Mouse (Mus musculus): ENCODE data around the gene Gria3. TPM values are rescaled to one million over a fixed set of nuclear protein-coding genes. Genes with fewer than 3 reads are reported as not detected.

Gria3 gene
- total and polyA plus RNA-seq, 2 experiments, result 0.27 to 0.37 TPM

GRCm38 (mm10) chrX:41435541-41435940 is 34.9 kb downstream of the Gria3 start:
- 10% methylated on average over 1 of the region's 1 CpGs for WGBS
- TF ChIP-seq POLR2A (IDR thresholded peaks at IDR 0.05; ENCODE audit: extremely low read depth, insufficient read depth, low read length) (no peak), CTCF (IDR thresholded peaks at IDR 0.05; ENCODE audit: low read depth, low read length) (no peak)
- Histone ChIP-seq H3K27ac (replicated peaks; ENCODE audit: insufficient read depth, low read depth, low read length) (no peak overlapping the region), H3K79me2 (ENCODE audit: control insufficient read depth, insufficient read depth, low read length) (no peaks in the 10 kb centered on the region), H3K36me3 (ENCODE audit: control insufficient read depth, insufficient read depth, low read length) (no peaks in the 10 kb centered on the region), H3K4me1 (ENCODE audit: control insufficient read depth, insufficient read depth, low read length) (no peaks in the 10 kb centered on the region), H3K4me3 (ENCODE audit: insufficient read depth, low read depth, low read length) (no peak overlapping the region), H3K9ac (ENCODE audit: low read depth, low read length) (no peak overlapping the region), H3K27me3 (ENCODE audit: control insufficient read depth, insufficient read depth, low read length) (no peaks in the 10 kb centered on the region)
- DNase-seq (ENCODE audit: extremely low read depth, low read depth, low spot score), result no peak

- no peak overlapping the region for H3K27ac ChIP-seq (replicated peaks; ENCODE audit: insufficient read depth, low read depth, low read length)
- no peak for TF ChIP-seq POLR2A (IDR thresholded peaks at IDR 0.05; ENCODE audit: extremely low read depth, insufficient read depth, low read length)
- no peak for TF ChIP-seq CTCF (IDR thresholded peaks at IDR 0.05; ENCODE audit: low read depth, low read length)
- no peak for DNase-seq (ENCODE audit: extremely low read depth, low read depth, low spot score)
- no peak overlapping the region for H3K4me3 ChIP-seq (ENCODE audit: insufficient read depth, low read depth, low read length)
- no peak overlapping the region for H3K9ac ChIP-seq (ENCODE audit: low read depth, low read length)
- no peaks in the 10 kb centered on the region for H3K79me2 ChIP-seq (ENCODE audit: control insufficient read depth, insufficient read depth, low read length)
- no peaks in the 10 kb centered on the region for H3K27me3 ChIP-seq (ENCODE audit: control insufficient read depth, insufficient read depth, low read length)
- H3K36me3 ChIP-seq (ENCODE audit: control insufficient read depth, insufficient read depth, low read length), result no peaks in the 10 kb centered on the region
- H3K4me1 ChIP-seq (ENCODE audit: control insufficient read depth, insufficient read depth, low read length), result no peaks in the 10 kb centered on the region
- WGBS, result 74% methylated on average over 5 of the region's 5 CpGs
Observed at GRCm38 (mm10) chrX:41438841-41439240, 38.2 kb downstream of the Gria3 start.

- no peak for DNase-seq (ENCODE audit: extremely low read depth, low read depth, low spot score)
- TF ChIP-seq CTCF (IDR thresholded peaks at IDR 0.05; ENCODE audit: low read depth, low read length) (no peak), POLR2A (IDR thresholded peaks at IDR 0.05; ENCODE audit: extremely low read depth, insufficient read depth, low read length) (no peak)
- Histone ChIP-seq H3K79me2 (ENCODE audit: control insufficient read depth, insufficient read depth, low read length) (no peaks in the 10 kb centered on the region), H3K4me1 (ENCODE audit: control insufficient read depth, insufficient read depth, low read length) (no peaks in the 10 kb centered on the region), H3K27me3 (ENCODE audit: control insufficient read depth, insufficient read depth, low read length) (no peaks in the 10 kb centered on the region), H3K36me3 (ENCODE audit: control insufficient read depth, insufficient read depth, low read length) (no peaks in the 10 kb centered on the region), H3K9ac (ENCODE audit: low read depth, low read length) (no peak overlapping the region), H3K27ac (replicated peaks; ENCODE audit: insufficient read depth, low read depth, low read length) (no peak overlapping the region), H3K4me3 (ENCODE audit: insufficient read depth, low read depth, low read length) (no peak overlapping the region)
- 96% methylated on average over 1 of the region's 1 CpGs for WGBS
Observed at GRCm38 (mm10) chrX:41448876-41449275, 48.2 kb downstream of the Gria3 start.

GRCm38 (mm10) chrX:41477486-41477885 is 76.8 kb downstream of the Gria3 start:
- 87% methylated on average over 2 of the region's 2 CpGs for WGBS
- no peak for DNase-seq (ENCODE audit: extremely low read depth, low read depth, low spot score)
- H3K4me1 ChIP-seq (ENCODE audit: control insufficient read depth, insufficient read depth, low read length), result no peaks in the 10 kb centered on the region
- H3K79me2 ChIP-seq (ENCODE audit: control insufficient read depth, insufficient read depth, low read length), result no peaks in the 10 kb centered on the region
- no peak overlapping the region for H3K27ac ChIP-seq (replicated peaks; ENCODE audit: insufficient read depth, low read depth, low read length)
- no peak overlapping the region for H3K4me3 ChIP-seq (ENCODE audit: insufficient read depth, low read depth, low read length)
- TF ChIP-seq POLR2A (IDR thresholded peaks at IDR 0.05; ENCODE audit: extremely low read depth, insufficient read depth, low read length), result no peak
- no peak for TF ChIP-seq CTCF (IDR thresholded peaks at IDR 0.05; ENCODE audit: low read depth, low read length)
- H3K9ac ChIP-seq (ENCODE audit: low read depth, low read length), result no peak overlapping the region
- no peaks in the 10 kb centered on the region for H3K27me3 ChIP-seq (ENCODE audit: control insufficient read depth, insufficient read depth, low read length)
- no peaks in the 10 kb centered on the region for H3K36me3 ChIP-seq (ENCODE audit: control insufficient read depth, insufficient read depth, low read length)

GRCm38 (mm10) chrX:41496528-41496927 is 95.9 kb downstream of the Gria3 start:
- 91% methylated on average over 4 of the region's 4 CpGs for WGBS
- H3K79me2 ChIP-seq (ENCODE audit: control insufficient read depth, insufficient read depth, low read length), result no peaks in the 10 kb centered on the region
- no peak overlapping the region for H3K4me3 ChIP-seq (ENCODE audit: insufficient read depth, low read depth, low read length)
- no peak for TF ChIP-seq POLR2A (IDR thresholded peaks at IDR 0.05; ENCODE audit: extremely low read depth, insufficient read depth, low read length)
- no peak for TF ChIP-seq CTCF (IDR thresholded peaks at IDR 0.05; ENCODE audit: low read depth, low read length)
- no peaks in the 10 kb centered on the region for H3K36me3 ChIP-seq (ENCODE audit: control insufficient read depth, insufficient read depth, low read length)
- no peak overlapping the region for H3K27ac ChIP-seq (replicated peaks; ENCODE audit: insufficient read depth, low read depth, low read length)
- H3K4me1 ChIP-seq (ENCODE audit: control insufficient read depth, insufficient read depth, low read length), result no peaks in the 10 kb centered on the region
- H3K27me3 ChIP-seq (ENCODE audit: control insufficient read depth, insufficient read depth, low read length), result no peaks in the 10 kb centered on the region
- no peak for DNase-seq (ENCODE audit: extremely low read depth, low read depth, low spot score)
- no peak overlapping the region for H3K9ac ChIP-seq (ENCODE audit: low read depth, low read length)

GRCm38 (mm10) chrX:41505371-41505770 is 104.7 kb downstream of the Gria3 start:
- no peak for DNase-seq (ENCODE audit: extremely low read depth, low read depth, low spot score)
- Histone ChIP-seq H3K9ac (ENCODE audit: low read depth, low read length) (no peak overlapping the region), H3K79me2 (ENCODE audit: control insufficient read depth, insufficient read depth, low read length) (no peaks in the 10 kb centered on the region), H3K27me3 (ENCODE audit: control insufficient read depth, insufficient read depth, low read length) (no peaks in the 10 kb centered on the region), H3K36me3 (ENCODE audit: control insufficient read depth, insufficient read depth, low read length) (no peaks in the 10 kb centered on the region), H3K27ac (replicated peaks; ENCODE audit: insufficient read depth, low read depth, low read length) (no peak overlapping the region), H3K4me1 (ENCODE audit: control insufficient read depth, insufficient read depth, low read length) (no peaks in the 10 kb centered on the region), H3K4me3 (ENCODE audit: insufficient read depth, low read depth, low read length) (no peak overlapping the region)
- 80% methylated on average over 3 of the region's 3 CpGs for WGBS
- TF ChIP-seq CTCF (IDR thresholded peaks at IDR 0.05; ENCODE audit: low read depth, low read length) (no peak), POLR2A (IDR thresholded peaks at IDR 0.05; ENCODE audit: extremely low read depth, insufficient read depth, low read length) (no peak)

All from liver, adult 2 months (tissue).